Mouse (Mus musculus): ENCODE data around the gene Dot1l.

DNA sequence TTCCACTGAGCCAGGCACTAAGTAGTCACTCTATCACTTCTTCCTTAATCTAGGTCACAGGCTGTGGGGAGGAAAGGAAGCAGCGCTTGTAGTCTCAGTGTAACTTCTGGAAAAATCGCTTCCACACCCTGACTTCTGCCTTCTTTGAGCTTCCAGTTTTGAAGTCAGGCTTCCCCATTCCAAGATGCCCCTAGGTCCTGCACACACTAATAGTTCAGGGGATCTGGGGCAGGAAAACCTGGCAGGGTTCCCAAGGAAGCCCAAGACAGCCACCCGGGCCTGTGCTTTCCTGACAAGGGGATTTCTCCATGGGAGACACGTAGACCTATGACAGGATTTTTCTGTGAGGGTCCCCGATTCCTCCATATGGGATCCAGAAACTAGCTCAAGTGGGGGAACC is 13.9 kb upstream of the Dot1l start:
- TF ChIP-seq GATA1 (IDR thresholded peaks at IDR 0.05; ENCODE audit: low read length): no peak
- TF ChIP-seq TAL1 (IDR thresholded peaks at IDR 0.05; ENCODE audit: low read length): no peak
